Mouse (Mus musculus): ENCODE measurements around the gene Inafm1. TPM values are rescaled to one million over a fixed set of nuclear protein-coding genes. Genes with fewer than 3 reads are reported as not detected.
"Not testable (repeated sequence)": the region's sequence is repeated elsewhere in the genome, so short reads cannot be mapped to it uniquely, and the experiment has no call there.

Gene Inafm1
- total RNA-seq (2021) = 10 to 100 TPM; 13.8 to 18.8 TPM
- long read RNA-seq, experiment 1, transcript Inafm1-201 (1 exons, 1,605 nt) = major isoform, 15 of 15 reads
- long read RNA-seq, experiment 1, partial matches to known transcripts = 0 of 15 reads
- long read RNA-seq, experiment 1, other reads (novel, unspliced or antisense) = 0 of 15 reads
- long read RNA-seq, experiment 2, transcript Inafm1-201 (1 exons, 1,605 nt) = major isoform, 21 of 21 reads
- long read RNA-seq, experiment 2, partial matches to known transcripts = 0 of 21 reads
- long read RNA-seq, experiment 2, other reads (novel, unspliced or antisense) = 0 of 21 reads

GRCm38 (mm10) chr7:16273081-16273765, at the start of gene Inafm1:
Inafm1 (minus strand) TSS chr7:16273617.
- peak; percentile 63 to 88 for DNase-seq (ENCODE audit: low spot score in 2 of 2)

DNA sequence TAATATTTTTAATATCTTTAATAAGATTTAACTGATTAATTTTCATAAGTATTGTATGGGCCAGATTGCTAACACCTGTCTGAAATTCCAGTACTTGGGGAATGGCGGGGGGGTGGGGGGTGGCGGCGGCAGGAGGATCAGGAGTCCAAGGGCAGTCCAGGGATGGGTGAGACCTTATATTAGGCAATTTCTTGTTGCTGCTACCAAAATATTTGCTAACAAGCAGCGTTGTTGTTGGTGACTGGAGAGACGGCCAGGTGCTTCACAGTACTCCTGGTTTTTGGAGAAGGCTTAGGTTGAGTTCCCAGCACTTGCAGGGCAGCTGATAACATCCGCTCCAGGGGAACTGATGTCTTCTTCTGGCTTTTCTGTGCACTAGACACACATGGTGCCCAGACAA, 47.1 kb upstream of the Inafm1 start:
- DNase-seq (ENCODE audit: low spot score in 2 of 2) = no peak

DNA sequence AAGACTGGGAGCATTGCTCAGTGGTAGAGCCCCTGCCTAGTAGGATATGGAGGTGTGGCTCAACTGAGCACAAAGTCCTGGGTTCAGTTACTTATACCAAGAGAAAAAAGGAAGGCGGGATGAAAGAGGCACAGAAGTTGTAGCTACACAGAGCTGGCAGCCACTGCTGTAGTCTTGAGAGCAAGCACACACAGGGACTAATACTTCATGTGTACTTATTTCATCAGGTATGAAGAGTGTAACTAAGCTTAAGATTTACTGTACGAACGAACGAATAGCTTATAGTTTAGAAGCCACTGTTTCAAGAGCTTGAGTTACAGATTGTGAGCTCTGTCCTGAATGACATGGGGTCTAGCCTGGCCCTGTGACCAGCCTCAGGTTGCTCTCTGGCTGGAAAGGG, 45.8 kb upstream of the Inafm1 start:
- no peak for DNase-seq (ENCODE audit: low spot score in 2 of 2)

GRCm38 (mm10) chr7:16317094-16317493, 43.7 kb upstream of the Inafm1 start:
- DNase-seq (ENCODE audit: low spot score in 2 of 2) = no peak

DNA sequence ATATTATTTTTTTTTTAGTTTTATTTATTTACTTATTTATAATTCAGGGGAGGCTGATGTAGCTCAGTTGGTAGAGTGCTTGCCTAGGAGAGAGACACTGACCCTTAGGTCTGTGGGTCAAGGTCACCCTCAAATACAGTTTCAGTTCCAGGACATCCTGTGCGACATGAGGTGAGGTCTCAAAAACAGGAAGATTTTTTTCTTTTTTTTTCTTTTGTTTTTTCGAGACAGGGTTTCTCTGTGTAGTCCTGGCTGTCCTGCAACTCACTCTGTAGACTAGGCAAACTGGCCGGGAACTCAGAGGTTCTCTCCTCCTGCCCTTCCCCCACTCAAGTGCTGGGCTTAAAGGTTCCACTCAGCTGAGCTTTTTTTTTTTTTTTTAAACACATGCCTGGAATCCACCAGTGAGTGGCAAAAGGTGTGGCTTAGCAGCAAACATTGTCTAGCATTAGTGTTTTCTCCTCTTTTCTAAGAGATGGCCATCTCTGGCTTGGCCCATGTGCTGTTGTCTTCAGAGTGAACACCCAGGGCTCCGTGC, 41.9 kb upstream of the Inafm1 start:
- no peak for DNase-seq (ENCODE audit: low spot score in 2 of 2)

DNA sequence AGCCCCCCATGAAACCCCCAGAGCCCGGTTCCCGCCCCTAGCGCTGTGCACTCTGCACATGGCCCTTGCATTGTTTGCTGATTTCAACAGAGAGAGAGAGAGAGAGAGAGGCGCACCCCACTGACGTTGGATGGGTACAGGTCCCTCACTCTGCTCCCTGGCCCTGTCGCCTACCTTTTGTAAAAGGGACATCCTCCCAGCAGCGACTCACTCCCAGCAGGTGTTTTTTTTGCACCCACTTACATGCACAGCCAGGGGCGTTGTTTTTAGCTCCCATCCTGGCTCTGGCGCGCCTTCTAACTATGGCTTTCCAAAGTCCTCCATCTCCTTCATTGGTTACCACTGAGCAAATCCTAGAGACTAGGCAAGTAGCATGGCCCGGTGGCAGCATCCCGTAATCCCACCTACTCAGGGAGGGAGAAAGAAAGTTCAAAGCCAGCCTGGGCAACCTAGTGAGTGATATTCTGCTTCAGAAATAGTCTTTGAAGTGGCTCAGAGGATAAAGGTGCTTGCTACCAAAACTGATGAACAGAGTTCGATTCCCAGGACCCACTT, 40.9 kb upstream of the Inafm1 start:
- no peak for DNase-seq (ENCODE audit: low spot score in 2 of 2)

GRCm38 (mm10) chr7:16313481-16314220, 40.2 kb upstream of the Inafm1 start:
- peak; percentile 84 to 88 for DNase-seq (ENCODE audit: low spot score in 2 of 2)

DNA sequence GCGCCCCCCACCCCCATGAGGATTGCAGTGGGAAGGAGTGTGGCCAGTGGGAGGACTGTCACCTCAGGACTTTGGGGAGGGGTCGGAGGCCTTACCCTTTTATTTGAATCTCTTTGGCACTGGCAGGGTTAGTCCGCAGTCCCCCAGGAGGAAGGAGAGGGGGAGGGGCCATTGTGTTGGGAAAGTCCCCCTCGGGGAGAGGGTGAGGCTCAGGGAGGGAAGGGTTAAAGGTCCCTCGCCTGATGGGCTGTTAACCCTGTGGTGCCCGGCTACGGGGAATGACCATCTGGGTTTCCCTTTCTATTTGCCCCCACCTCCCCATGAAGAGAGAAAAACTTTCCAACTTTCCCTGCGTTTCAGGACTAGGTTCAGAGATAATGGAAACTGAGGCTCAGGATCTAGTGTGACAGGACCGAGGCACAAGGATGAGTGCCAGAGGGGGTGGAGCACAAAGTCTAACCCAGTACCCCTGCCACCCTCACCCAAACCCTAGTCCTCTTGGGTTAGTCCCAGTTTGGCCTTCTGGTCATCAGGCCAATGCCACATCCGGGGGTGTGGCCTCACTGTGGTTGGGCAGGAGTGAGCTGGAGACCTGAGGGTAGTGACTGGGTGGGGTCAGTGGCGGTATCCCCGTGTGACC, 39.4 kb upstream of the Inafm1 start:
- DNase-seq (ENCODE audit: low spot score in 2 of 2) = peak; percentile 50 to 78

DNA sequence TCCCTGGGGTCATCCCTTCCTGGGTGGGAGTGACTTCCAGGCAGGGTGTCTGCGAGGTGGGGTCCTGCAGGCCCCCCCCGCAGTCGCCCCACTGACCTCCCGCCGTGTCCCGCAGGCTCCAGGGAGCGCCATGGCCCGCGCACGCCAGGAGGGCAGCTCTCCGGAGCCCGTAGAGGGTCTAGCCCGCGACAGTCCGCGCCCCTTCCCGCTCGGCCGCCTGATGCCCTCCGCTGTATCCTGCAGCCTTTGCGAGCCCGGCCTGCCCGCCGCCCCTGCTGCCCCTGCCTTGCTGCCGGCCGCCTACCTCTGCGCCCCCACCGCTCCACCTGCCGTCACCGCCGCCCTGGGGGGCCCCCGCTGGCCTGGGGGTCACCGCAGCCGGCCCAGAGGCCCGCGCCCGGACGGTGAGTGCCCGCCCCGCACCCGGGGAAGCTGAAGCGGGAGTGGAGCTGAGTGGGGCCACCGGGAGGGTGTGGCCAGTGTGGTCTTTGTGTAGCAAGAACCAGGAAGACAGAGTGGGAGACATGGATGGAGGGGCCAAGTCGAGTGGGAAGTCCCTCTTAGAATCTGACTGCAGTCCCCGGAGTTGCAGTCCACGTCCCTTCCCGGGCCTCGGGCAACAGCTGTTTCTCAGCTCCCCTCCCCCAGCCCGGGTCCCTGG, 38.7 kb upstream of the Inafm1 start:
- DNase-seq (ENCODE audit: low spot score in 2 of 2) = peak; percentile 34 to 64

GRCm38 (mm10) chr7:16311453-16312004, 38.1 kb upstream of the Inafm1 start:
- peak in 1 of 2 experiments; percentile 37 for DNase-seq (ENCODE audit: low spot score in 2 of 2)

DNA sequence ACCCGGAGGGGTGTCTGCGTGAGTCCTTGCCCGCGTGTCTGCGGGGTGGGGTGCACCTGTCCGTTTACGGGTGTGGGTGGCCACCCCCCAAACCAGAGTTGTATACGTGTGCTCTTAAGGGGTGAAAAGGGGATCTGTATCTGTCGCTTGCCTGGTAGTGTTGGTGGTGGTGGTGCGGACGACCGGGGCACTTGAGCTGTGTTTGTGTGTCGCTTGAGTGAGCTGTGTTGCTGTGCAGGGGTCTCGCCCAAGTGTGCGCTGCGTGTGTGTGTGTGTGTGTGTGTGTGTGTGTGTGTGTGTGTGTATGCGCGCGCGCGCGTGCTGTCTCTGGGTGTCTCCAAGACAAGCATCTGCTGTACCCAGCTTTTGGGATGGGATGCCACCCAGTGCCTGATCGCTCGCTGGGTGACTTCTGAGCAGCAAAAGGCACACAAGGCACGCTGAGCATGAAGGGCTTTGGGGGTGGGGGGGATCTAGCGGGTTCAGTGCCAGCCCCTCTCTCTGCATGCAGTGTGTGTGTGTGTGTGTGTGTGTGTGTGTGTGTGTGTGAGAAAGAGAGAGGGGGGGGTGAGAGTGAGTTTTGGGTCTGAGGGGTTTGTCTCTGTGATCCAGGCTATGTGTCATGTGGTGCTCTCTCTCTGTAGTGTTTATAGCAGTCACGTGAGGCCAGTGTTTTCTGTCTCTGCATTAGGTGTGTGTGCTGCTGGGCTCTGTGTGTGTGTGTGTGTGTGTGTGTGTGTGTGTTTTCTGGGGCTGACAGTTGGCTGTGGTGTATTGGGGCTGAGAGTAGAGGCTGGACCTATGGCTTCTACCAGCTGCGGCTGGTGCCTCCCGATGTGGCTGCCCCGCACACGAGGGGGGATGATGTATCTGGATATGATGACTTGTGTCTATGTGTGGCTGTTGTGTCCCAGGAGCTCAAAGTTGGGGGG, 37.4 kb upstream of the Inafm1 start:
- peak; percentile 28 to 37 for DNase-seq (ENCODE audit: low spot score in 2 of 2)

GRCm38 (mm10) chr7:16310020-16310520, 36.7 kb upstream of the Inafm1 start:
- peak; percentile 74 to 85 for DNase-seq (ENCODE audit: low spot score in 2 of 2)

- peak; percentile 78 to 88 for DNase-seq (ENCODE audit: low spot score in 2 of 2)
Observed at GRCm38 (mm10) chr7:16309318-16310019, 36.1 kb upstream of the Inafm1 start.

GRCm38 (mm10) chr7:16308555-16309317, 35.3 kb upstream of the Inafm1 start:
- DNase-seq (ENCODE audit: low spot score in 2 of 2) = no peak

DNA sequence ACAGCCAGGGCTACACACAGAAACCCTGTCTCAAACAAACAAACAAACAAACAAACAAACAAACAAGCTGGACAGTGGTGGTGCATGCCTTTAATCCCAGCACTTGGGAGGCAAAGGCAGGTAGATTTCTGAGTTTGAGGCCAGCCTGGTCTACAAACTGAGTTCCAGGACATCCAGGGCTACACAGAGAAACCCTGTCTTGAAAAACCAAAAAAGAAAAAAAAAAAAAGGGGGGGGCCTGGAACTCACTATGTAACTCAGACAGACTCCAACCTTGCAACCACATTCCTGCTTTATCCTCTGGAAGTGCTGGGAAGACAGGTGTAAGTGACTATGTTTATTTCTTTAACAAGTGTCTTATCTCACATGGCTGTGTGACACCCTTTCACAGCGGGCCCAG, 34.7 kb upstream of the Inafm1 start, which contains the start of gene Bbc3:
Gene Bbc3 (plus strand): TSS at position 301 of the 400 bp plus-strand sequence.
- DNase-seq (ENCODE audit: low spot score in 2 of 2) = not testable (repeated sequence)

- not testable (repeated sequence) for DNase-seq (ENCODE audit: low spot score in 2 of 2)
Observed at GRCm38 (mm10) chr7:16307141-16307540, 33.7 kb upstream of the Inafm1 start.

DNA sequence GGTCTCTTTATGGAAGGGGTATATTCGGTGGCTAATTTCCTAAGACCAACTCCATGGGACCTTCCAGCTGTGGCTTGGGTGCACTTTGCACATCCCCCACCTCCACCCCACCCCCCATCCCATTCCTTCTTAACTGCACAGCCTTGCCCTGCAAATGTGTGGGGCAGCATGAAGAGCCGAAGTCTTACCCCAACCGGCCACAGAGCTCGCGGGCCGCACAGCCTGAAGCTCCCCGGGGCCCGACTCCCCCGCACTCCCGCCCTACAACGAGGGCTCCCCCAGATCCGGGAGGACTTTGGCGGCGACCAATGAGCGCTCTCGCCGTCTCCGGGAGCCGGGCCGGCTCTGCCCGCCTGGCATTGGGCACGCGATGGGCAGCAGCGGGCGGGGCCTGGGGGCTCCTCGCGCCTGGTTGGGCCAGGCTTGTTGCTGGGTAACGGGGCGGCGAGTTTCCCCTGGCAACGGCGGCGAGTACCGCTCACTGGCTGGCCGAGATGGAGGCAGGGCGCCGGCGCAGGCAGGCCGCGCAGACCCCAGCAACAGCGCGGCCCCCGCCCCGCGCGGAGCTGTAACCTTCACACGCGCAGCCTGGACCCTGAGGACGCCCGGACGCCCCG, 26.1 kb upstream of the Inafm1 start:
- DNase-seq (ENCODE audit: low spot score in 2 of 2) = peak; percentile 70 to 84

Measured in gastrocnemius, postnatal 4 days (tissue).